Mouse (Mus musculus) thymus, adult 2 months (tissue): ENCODE data around the gene Ift80.

Source experiments
- CTCF ChIP-seq: fragments of 200-500 bp; IDR thresholded peaks from 2 replicates; pipeline ENCODE4 v1.5.1; 2012; ENCODE audit warnings: mild to moderate bottlenecking, control low read depth, low read length, moderate library complexity, borderline replicate concordance; ENCODE audit not compliant: control insufficient read depth, poor library complexity, insufficient read depth; ENCODE audit errors: extremely low read depth
- POLR2A ChIP-seq: fragments of 200-500 bp; IDR thresholded peaks from 2 replicates; pipeline ENCODE4 v1.6.1; 2012; ENCODE audit warnings: mild to moderate bottlenecking, low read length, control low read depth, moderate library complexity; ENCODE audit not compliant: control insufficient read depth, poor library complexity, insufficient read depth; ENCODE audit errors: extremely low read depth

GRCm38 (mm10) chr3:68977696-68978095 lies 26.7 kb downstream of the Ift80 start:
- TF ChIP-seq CTCF (no peak), POLR2A (no peak)
